Mouse (Mus musculus): ENCODE measurements around the gene 2010109A12Rik.

2010109A12Rik gene

DNA sequence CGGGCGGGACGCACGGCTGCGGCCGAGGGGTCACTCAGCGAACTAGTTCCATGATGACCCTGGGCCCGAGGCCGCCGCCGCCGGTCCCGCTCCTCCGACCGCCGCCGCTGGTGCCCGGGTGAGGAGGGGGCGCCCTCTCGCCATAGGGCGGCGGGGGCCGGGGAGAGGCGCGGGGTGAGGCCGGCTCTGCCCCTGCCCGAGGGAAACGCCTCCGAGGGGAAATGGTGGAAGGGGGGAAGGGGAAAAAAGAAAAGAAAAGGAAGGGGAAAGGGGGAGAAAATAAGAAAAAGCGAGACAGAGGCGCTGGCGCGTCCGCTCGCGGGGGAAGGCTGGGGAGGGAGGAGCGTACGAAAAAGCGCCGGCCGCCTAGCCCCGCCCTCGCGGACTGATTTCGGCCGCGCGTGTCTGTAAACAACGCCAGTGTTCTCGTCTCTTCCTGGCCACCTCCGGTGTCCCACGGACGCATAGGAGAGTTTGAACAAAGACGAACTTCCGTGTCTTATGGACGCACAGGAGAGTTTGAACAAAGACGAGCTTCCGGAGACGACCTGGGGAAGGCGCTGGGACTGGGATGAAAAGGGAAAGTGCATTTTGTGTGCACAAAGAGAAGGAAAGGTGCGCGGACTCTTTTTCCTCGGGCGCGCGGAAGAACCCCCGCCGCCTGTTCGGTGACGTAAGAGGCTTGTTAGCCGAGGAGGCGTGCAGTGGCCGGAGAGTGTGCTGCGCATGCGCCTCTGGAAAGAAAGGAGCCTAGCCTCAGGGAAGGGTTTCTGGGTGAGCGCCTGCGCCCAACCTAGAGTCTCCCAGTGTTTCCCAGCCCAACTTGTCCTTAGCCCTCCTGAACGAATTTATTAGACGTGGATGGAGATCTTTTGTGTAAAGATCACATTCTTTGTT, at the start of gene 2010109A12Rik, which contains the start of gene Ccni:
TSS of gene 2010109A12Rik (plus strand) at position 410 of the 897 bp plus-strand sequence.
TSS of gene Ccni (minus strand) at position 387 of the 897 bp plus-strand sequence.
- DNase-seq, result peak; percentile 97

DNA sequence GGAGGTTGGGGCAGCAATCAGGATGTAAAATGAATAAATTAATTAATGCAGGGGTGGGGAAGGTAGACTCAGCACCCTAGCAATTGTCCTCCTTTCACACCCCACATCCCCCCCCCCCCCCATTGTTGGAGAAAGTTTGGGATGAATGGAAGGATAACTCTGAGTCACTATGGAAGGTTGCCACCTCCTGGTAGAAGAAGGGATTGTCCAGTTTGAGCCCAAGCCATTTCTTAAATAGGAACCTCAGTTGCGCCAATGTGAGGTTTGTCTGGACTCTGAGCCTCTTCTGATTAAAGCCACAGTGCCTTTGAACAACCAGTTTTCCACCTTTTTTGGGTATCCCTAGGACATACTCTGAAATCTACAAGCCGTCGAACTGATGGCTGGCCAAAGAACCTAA, 42.8 kb upstream of the 2010109A12Rik start:
- no peak for DNase-seq

DNA sequence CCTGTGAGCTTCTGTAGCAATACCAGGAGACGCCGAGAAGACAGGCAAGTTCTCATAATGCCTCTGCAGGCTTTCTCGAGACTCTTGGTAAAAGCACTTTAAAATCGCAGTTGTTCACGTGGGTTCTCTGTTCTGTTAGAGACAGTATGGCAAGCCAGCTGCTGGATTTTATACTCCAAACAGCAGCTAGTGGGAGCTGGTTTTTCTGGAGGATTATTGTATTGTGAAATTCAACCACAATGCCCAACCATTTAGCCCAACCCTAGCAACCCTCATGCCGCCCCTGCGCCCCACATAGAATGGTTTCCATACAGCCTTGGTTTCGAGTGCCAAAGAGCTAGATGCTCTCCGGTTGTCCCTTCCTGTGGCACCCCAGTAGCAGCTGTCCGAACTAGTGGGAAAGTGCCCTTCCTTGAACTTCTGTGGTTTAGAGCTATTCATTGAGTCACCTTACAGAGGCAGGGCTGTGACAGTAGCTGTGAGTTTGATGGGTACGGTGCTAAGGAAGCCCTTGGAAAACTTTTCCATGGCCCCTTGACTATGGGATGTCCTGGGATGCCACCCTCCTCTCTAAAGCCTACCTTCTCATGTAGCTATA, 38.3 kb upstream of the 2010109A12Rik start:
- no peak for DNase-seq

DNA sequence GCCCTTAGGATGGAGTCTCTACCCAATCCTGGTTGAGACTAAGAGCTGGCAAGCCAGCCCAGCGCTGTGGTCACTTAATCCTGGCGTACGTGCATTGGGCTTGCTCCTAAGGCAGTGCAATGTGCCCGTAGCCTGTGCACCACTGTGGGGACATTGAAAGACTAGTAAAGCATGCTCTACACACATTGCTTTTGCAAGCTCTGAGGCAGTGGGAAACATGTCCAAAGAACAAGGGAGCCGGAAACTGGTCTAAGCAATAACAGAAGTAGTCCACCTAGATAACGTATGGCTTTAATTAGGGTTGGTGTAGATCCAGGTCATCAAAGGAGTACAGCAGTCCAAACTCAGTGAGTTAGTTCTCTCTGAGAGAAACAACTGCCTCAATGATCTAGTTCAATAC, 37.7 kb upstream of the 2010109A12Rik start:
- no peak for DNase-seq

DNA sequence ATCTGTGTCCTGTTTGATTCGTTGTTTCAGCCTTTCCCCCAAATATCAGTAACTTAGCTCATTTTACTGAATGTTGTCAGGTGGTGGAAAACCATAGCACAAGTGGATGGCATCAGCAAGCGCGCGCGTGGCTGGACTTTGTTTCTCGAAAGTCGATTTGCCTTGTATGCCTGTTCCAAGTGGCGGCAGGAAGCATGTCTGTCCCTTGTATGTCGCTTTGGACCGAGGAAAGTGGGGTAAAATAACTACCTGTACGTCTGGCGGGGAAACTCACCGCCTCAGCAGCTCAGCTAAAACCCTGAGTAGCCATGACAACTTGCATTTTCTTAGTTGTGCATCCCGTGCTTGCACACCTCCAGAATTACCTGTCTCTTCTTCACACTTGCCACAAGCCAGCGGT, 34.9 kb upstream of the 2010109A12Rik start:
- no peak for DNase-seq

DNA sequence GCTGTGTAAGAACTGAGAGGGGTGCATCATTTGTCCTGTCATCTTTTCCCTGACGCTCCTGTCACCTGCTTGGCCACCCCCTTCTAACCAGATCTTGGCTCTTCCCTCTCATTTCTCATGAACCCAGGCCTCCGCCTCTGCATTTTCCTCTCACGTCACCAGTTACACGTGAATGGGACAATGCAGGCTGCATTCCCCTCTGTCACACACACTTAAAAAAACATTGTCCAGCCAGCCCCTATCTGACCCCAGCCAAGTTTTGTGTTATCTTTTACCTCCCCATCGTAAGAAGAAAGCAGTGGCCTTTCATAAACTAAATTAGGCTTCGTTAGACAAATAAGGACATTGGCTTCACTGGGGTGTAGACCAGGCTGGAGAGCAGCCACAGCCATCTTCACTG, 33.8 kb upstream of the 2010109A12Rik start:
- no peak for DNase-seq

DNA sequence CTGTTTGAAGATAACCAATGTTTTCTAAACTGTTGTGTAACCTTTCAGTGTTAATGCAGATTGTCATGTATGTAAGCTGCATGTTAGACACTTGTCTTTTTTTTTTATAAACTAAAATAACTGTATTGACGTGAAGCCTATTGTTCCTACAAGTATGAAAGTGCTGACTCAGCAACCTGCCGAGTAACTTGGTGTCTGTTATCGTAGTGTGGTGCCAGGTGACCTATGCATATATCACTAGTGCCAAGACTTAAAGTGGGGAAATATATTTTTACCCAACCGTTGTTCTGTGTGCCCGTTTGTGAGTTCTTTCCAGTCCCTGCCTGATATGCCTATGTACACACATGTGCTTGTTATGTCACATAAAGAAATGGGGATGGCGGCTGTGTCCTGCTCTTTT, 31.6 kb upstream of the 2010109A12Rik start:
- no peak for DNase-seq

DNA sequence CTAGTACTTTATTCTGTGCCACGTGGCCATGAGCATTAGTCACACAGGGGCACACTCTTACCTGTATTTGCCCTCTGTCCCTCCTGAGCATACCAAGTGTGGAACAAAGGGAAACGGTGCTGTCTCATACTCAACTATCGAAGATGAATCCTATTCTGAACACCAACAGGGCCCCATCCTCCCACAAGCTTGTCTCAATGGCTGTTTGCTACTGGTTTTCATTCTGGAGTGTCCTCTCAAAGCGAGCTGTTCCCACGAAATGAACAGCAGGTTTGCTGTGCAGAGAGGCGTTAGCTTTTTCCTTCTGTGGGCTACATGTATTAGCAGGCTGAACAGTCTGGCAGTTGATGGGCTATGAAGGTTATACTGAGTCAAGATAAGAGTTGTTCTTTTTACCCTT, 27.7 kb upstream of the 2010109A12Rik start:
- DNase-seq, result no peak

DNA sequence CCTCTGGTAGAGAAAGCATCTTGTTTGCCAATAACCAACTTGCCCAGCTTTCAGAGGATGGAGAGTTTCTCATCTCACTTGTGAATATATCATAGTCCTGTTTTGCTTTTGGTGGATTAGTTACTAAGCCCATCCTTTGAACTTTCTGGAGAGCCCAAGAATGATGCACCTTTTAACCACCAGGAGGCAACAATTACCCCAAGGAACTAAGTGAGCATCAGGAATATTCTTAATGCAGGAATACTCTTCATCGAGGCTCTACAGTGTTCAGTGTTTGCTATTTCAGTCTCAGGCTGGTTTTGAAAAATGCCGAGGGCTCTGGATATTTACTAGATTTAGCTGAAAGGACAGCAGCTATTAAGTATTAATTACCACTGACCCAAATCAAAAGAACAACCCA, 26.1 kb upstream of the 2010109A12Rik start:
- no peak for DNase-seq

DNA sequence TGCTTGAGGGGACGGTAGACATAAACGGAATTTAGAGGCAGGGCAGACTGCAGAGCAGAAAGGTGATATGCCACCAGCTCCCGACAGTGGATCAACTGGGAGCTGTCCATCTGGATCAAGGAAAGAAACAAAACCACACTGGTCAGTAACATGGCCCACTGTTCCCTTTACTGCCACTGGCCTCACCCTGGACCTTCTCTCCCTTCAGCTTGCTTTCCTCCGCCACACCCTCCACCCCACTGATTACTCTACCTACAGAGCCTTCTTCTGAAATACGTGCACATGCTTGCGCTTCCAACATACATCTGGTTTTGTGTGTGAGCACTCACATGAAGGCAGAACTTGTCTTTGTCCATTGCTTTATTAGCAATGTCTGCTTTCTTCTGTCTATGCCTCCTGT, 23.0 kb upstream of the 2010109A12Rik start:
- no peak for DNase-seq

DNA sequence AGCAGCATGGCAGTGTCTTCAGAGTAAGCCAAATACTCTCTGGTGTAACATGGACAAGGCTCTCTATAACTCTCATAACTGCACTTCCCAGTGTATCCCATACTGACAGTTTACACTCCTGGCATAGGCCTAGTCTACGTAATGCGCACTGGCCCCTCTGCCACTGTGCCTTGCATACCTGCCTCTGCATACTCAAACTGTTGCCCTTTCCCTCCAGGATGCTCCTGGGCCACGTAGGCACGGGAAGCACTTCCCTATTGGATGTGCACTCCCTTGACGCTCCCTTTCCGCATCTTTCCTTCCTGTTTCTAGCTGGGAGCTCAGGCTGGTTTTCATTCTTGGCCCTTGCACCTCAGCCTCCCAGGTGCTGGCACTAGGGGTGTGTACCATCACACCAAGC, 21.8 kb upstream of the 2010109A12Rik start:
- no peak for DNase-seq

DNA sequence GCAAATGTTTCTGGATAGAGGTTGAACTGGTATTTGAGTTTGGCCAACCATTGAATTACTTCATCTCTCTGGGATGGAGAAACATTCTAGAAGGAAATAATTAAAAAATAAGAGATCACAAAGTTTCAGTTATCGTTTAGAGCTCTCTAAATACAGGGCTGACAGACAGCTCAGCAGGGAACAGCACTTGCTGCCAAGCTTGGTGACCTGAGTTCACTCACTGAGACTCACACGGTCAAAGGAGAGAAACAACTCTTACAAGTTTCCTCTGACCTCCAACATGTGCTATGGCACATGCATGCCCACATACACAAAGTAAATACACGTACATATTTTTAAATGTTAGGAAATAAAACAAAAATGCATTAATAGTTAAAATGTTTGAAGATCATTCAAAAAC, 16.7 kb upstream of the 2010109A12Rik start:
- DNase-seq, result no peak

DNA sequence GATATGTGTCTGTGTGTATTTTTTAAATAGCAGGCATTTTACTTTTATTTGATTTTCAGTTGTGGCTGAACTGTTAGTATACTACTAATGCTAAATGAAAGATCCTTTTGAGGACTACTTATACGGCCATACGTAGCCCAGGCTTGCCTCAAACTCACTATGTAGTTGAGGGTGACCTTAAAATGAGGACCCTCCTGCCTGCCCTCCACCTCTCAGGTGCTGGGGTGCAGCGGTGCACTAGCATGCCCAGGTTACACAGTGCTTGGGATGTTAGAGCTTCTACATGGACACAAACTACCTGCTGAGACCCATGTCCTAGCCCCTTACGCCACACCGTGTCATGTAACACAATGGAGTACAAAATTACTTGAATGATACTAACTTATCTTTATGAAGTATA, 15.9 kb upstream of the 2010109A12Rik start:
- DNase-seq, result no peak

DNA sequence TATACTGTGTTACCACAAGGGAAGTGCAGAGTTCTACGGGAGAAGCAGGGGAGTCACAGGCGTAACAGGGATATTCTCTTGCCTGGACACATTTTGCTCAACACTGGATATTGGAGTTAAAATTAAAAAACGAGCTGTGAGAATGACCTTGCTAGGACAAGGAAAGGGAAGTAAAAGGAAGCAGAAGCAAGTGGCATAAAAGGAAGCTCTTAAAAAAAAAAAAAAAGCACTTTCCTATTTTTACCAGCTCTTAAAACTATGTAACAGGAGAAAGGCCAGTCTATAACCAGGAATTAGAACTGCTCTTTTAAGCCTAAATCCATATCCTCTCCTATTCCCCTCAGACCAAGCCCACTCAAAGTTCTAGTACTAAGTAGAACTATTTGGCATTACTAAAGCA, 8.1 kb upstream of the 2010109A12Rik start:
- DNase-seq, result no peak

DNA sequence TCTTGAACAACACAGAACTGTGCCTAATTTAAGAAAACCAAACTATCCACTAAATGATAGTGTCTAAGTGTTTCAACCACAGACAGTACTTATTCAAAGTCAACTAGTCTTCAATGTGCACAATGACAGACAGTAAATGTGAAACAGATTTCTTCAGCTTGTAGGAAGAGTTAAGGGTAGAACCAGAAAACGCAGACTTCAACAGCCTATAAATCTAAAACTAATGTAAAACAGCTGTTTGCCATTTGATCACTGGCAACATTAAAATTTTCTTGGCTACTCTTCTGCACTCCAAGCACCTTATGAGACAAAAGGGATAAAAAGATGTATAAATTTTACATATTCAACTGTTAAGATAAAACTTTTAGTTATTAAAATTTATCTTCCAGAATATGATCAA, 5.1 kb upstream of the 2010109A12Rik start:
- no peak for DNase-seq

DNA sequence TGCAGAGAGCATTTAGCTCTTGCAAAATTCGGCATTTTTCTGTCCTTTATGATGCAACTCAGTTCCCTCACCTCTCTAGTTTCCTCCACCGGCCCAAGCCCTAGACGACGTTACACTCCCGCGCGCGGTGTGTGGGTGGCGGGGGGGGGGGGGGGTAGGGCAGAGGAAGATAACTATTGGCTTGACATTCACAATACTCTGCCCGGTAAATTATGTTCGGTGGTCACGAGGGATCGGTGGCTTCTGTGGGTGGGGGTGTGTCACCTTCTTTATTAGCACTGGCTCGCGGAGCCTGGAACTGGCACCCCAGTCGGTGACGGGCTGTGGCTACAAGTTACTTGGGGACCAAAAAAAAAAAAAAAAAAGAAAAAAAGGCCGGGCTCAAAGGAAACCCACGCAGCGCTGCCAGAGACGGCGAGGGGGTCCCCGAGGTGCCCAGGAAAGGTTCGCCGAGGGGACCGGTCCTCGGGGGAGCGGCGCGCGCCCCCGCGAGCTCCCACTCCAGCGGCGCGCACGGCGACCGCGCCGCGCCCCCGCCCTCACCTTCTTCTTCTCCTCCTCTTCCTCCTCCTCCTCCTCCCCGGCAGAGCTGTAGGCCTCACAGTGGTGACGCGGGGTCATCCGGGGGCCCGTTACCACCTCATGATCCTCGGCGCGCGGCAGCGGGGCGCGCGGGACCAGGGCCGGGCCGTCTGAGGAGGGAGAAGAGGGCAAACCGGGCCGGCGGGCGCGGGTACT, 778 bp upstream of the 2010109A12Rik start:
- DNase-seq, result peak; percentile 79

DNA sequence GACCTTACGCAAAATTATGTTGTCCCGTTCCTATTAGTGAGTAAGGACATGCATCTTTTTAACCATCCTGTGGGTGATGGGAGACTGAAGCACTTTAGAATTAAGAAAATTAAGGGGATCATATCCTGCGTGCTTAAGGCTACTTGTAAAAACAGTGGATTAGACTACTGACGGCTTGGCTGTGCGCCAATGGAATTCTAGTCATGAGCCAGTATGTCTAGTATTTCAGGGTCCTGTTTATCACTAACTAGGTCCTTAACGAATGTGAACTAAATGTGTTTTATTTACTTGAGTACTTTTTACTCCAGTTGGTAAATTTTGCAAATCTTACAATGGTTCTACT, 659 bp downstream of the 2010109A12Rik start:
- DNase-seq, result peak; percentile 29

DNA sequence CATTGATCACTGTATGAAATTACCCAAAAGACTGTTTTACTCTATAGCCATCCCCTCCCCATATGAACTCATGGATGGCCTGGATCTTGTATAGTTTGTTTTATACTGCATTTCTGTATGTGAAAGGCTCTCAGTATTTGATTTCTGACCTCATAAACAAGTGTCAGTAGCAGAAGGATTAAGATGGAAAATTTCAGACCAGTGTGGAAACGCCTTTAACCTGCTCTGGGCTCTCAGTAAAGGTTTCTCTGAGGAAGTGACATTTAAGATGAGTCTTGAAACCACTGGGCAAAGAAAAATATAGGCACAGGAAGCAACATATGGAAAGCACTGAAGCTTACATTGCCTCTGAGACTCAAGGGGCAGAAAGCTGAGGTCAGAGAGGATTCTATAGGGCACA, 1.2 kb downstream of the 2010109A12Rik start:
- no peak for DNase-seq

DNA sequence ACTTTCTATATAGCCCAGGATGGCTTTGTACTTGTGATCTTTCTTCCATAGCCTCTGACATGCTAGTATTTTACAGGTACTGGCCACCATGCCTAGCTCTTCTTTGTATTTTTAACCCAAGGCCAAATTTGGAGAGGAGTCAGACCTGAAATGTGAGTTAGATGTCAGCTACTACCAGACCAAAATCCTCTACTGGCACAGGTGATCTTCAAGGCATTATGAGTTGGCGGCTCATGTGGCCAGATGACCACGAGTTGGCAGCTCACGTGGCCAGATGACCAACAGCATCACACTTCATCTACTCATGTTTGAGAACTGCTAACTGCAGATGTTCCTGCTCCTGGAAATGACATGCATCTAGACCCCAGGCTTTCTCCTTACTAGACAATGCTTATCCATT, 12.1 kb downstream of the 2010109A12Rik start:
- DNase-seq, result no peak

DNA sequence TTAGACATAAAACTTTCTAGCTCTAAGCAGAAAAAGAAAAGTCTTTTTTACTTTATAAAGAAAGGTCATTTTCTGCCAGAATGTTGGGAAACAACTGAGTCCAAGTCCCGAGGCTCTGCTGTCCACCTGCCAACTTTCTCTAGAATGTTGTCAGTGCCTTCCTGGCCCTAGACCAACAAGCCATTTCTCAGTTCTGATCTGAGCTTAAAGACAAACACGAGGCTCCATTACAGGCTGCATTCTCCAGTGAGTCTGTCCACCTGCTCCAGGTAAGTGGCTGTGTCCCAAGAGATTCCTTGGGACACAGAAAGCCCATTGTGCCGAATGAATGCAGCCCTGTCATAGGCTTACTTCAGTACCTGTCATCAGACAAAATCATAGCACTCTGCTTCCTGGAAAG, 15.3 kb downstream of the 2010109A12Rik start:
- no peak for DNase-seq

DNA sequence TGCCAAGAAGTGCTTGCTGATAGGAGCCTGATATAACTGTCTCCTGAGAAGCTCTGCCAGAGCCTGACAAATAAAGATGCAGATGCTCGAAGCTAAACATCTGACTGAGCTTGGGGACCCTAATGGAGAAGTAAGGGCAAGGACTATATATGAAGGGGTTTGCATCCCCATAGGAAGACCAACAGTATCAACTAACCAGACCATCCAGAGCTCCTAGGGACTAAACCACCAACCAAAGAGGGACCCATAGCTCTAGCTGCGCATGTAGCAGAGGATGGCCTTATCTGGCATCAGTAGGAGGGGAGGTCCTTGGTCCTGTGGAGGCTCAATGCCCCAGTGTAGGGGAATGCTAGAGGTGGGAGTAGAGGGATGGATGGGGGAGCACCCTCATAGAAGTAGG, 18.2 kb downstream of the 2010109A12Rik start:
- DNase-seq, result no peak

DNA sequence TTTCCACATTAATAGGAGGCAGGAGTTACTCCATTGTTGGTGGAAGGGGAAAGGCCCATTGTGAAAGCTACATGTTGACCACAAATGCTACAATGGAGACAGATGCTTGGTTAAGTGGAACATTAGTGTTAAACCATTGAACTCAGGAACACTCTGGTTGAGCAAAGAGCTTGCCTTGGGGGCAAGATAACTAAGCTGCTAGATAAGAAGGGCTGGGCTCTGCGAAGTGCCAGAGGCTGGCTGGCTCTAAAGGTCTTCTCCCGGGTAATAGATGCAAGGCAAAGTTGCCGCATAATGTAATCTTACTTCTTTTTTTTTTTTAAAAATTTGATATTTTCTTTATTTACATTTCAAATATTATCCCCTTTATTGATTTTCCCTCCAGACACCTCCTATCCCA, 20.8 kb downstream of the 2010109A12Rik start:
- DNase-seq, result peak; percentile 62

DNA sequence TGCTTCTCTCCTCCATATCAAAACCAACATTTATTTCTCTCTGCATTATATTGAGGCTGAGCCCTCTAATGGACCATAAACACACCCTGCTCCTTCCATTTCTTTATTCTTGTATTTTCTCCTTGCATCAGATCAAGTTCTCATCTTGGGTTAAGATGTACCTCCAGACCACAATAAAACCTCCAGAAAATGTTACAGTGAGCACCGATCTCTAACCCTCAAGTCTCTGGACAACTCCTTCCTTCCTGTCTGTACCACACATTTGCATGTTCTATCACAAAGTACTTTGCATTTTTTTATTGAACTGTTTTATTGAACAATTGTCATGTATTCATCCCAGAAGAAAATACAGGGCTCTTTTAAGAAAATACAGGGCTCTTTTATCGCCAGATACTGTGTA, 23.2 kb downstream of the 2010109A12Rik start:
- no peak for DNase-seq

DNA sequence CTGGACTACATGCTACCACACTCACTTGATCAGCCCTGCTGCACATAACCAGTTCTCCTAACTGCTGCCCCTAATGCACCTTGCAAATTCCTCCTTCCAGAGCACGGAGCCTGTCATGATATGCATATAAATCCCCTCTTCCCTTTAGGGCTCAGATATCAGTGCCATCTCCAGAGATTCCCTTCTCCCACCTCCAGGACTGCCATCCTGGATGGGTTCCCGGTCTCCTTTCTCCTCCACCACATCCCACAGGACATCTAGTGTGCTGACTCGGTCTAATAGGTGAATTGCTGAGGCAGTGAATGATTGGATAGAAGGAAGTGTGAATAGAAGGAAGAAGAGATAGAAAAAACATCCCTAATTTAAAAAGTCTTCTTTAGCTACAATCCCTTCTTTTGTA, 25.4 kb downstream of the 2010109A12Rik start:
- DNase-seq, result no peak

Data from liver (tissue).